Mouse (Mus musculus): Measurements from ENCODE around the gene Styk1. TPM values are rescaled to one million over a fixed set of nuclear protein-coding genes. Genes with fewer than 3 reads are reported as not detected.
"Not testable (repeated sequence)": the region's sequence is repeated elsewhere in the genome, so short reads cannot be mapped to it uniquely, and the experiment has no call there.

Gene Styk1
- polyA plus RNA-seq, 1 experiment, result not detected

DNA sequence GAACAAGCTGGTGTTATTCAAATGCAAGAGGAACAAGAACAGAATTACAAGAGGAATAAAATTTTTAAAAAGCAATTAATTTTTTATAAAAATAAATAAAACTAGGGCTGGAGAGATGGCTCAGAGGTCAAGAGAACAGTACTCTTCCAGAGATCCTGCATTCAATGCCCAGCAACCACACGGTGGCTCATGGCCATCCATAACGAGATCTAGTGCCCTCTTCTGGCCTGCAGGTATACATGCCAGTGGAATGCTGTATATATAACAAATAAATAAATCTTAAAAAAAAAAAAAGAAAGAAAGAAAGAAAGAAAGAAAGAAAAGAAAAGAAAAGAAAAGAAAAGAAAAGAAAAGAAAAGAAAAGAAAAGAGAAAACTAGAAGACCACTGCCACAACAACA lies 63.0 kb downstream of the Styk1 start:
- Histone ChIP-seq H3K27me3 (ENCODE audit: control insufficient read depth, insufficient read depth, low read length, poor library complexity, severe bottlenecking) (no peaks in the 10 kb centered on the region), H3K4me1 (ENCODE audit: control insufficient read depth, insufficient read depth, low read length) (no peaks in the 10 kb centered on the region), H3K9me3 (replicated peaks; ENCODE audit: control insufficient read depth, insufficient read depth, low read length, poor library complexity, severe bottlenecking) (no peaks in the 10 kb centered on the region), H3K9ac (ENCODE audit: low read depth, poor library complexity, severe bottlenecking) (no peak overlapping the region), H3K4me3 (ENCODE audit: low read depth, low read length) (no peak overlapping the region), H3K27ac (ENCODE audit: insufficient read depth, low read length) (no peak overlapping the region), H3K36me3 (ENCODE audit: control insufficient read depth, insufficient read depth, low read length, poor library complexity, severe bottlenecking) (no peaks in the 10 kb centered on the region)
- TF ChIP-seq POLR2A (IDR thresholded peaks at IDR 0.05; ENCODE audit: insufficient read depth, low read length), result no peak
- TF ChIP-seq EP300 (IDR thresholded peaks at IDR 0.05; ENCODE audit: insufficient read depth, low read depth, low read length), result no peak
- TF ChIP-seq CTCF (IDR thresholded peaks at IDR 0.05; ENCODE audit: low read depth, low read length), result peak; percentile 55

DNA sequence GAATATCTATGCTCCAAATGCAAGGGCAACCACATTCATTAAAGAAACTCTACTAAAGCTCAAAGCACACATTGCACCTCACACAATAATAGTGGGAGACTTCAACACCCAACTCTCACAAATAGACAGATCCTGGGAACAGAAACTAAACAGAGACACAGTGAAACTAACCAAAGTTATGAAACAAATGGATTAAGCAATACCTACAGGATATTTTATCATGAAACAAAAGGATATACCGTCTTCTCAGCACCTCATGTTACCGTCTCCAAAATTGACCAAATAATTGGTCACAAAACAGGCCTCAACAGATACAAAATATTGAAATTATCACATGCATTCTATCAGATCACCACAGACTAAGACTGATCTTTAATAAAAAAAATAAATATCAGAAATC lies 75.2 kb downstream of the Styk1 start:
- not testable (repeated sequence) for H3K9ac ChIP-seq (ENCODE audit: low read depth, poor library complexity, severe bottlenecking); H3K27me3 ChIP-seq (ENCODE audit: control insufficient read depth, insufficient read depth, low read length, poor library complexity, severe bottlenecking); H3K36me3 ChIP-seq (ENCODE audit: control insufficient read depth, insufficient read depth, low read length, poor library complexity, severe bottlenecking); H3K4me1 ChIP-seq (ENCODE audit: control insufficient read depth, insufficient read depth, low read length); H3K4me3 ChIP-seq (ENCODE audit: low read depth, low read length); H3K9me3 ChIP-seq (replicated peaks; ENCODE audit: control insufficient read depth, insufficient read depth, low read length, poor library complexity, severe bottlenecking); H3K27ac ChIP-seq (ENCODE audit: insufficient read depth, low read length)

DNA sequence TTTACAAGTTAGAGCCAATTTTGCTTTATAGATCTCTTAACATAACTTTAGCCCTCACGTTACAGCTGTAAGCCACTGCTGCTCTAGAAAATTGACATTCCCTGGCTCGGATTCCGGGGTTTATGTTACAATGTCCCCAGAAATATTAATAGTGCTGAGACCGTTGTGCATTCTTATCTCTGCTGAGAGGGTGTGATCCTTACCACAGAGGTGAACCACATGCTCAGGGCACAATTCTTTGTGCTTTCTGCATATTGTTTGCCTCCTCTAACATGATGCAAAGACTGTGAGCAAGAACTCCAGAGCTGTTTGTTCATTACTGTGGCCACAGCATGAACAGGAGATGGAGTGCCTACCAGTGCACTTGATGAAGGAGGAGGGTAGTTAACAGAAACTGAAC lies 76.7 kb downstream of the Styk1 start:
- Histone ChIP-seq H3K27me3 (ENCODE audit: control insufficient read depth, insufficient read depth, low read length, poor library complexity, severe bottlenecking) (no peaks in the 10 kb centered on the region), H3K36me3 (ENCODE audit: control insufficient read depth, insufficient read depth, low read length, poor library complexity, severe bottlenecking) (no peaks in the 10 kb centered on the region), H3K9ac (ENCODE audit: low read depth, poor library complexity, severe bottlenecking) (no peak overlapping the region), H3K9me3 (replicated peaks; ENCODE audit: control insufficient read depth, insufficient read depth, low read length, poor library complexity, severe bottlenecking) (no peaks in the 10 kb centered on the region), H3K4me1 (ENCODE audit: control insufficient read depth, insufficient read depth, low read length) (no peaks in the 10 kb centered on the region), H3K27ac (ENCODE audit: insufficient read depth, low read length) (no peak overlapping the region), H3K4me3 (ENCODE audit: low read depth, low read length) (no peak overlapping the region)
- TF ChIP-seq POLR2A (IDR thresholded peaks at IDR 0.05; ENCODE audit: insufficient read depth, low read length) (no peak), EP300 (IDR thresholded peaks at IDR 0.05; ENCODE audit: insufficient read depth, low read depth, low read length) (no peak), CTCF (IDR thresholded peaks at IDR 0.05; ENCODE audit: low read depth, low read length) (no peak)

DNA sequence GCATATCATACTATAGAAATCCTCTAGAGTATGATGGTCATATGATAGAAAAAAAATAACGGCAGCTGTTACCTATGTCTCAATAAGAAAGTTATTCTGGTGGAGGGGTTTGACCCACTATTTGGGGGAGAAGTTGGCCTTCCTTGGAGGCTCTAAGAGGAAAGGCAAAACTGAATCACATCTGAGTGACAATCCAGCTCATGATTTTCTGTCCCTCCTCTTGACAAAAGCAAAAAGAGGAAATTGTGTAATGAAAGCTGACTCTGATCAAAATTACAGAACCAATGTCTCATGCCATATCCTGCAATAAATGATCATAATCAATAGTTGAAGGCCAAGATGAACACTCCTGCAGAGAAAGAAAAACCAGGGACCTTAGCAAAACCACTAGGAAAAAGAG lies 81.1 kb downstream of the Styk1 start:
- no peaks in the 10 kb centered on the region for H3K27me3 ChIP-seq (ENCODE audit: control insufficient read depth, insufficient read depth, low read length, poor library complexity, severe bottlenecking)
- H3K4me1 ChIP-seq (ENCODE audit: control insufficient read depth, insufficient read depth, low read length), result no peaks in the 10 kb centered on the region
- H3K9me3 ChIP-seq (replicated peaks; ENCODE audit: control insufficient read depth, insufficient read depth, low read length, poor library complexity, severe bottlenecking), result no peaks in the 10 kb centered on the region
- H3K27ac ChIP-seq (ENCODE audit: insufficient read depth, low read length), result no peak overlapping the region
- no peak overlapping the region for H3K4me3 ChIP-seq (ENCODE audit: low read depth, low read length)
- no peak for TF ChIP-seq EP300 (IDR thresholded peaks at IDR 0.05; ENCODE audit: insufficient read depth, low read depth, low read length)
- no peak for TF ChIP-seq CTCF (IDR thresholded peaks at IDR 0.05; ENCODE audit: low read depth, low read length)
- no peak overlapping the region for H3K9ac ChIP-seq (ENCODE audit: low read depth, poor library complexity, severe bottlenecking)
- no peaks in the 10 kb centered on the region for H3K36me3 ChIP-seq (ENCODE audit: control insufficient read depth, insufficient read depth, low read length, poor library complexity, severe bottlenecking)

DNA sequence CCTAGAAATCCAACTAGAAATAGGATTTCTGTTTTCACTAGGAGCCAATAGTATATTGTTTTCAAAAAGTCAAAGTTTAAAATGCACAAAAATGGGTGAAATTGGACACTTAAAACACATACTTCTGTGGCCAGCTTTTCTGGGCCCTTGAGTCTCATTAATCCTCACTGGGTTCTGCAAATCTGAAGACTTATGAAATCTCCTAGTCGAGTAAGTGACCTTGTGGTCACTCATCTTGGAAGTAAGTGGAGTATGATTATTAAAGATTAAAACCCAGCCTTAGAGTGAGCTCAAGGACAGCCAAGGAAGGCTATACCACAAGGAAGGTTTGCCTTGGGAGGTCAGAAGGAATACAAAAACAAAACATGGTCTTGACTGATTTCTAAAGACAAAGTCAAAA lies 83.1 kb downstream of the Styk1 start:
- Histone ChIP-seq H3K9ac (ENCODE audit: low read depth, poor library complexity, severe bottlenecking) (no peak overlapping the region), H3K9me3 (replicated peaks; ENCODE audit: control insufficient read depth, insufficient read depth, low read length, poor library complexity, severe bottlenecking) (no peaks in the 10 kb centered on the region), H3K4me3 (ENCODE audit: low read depth, low read length) (no peak overlapping the region), H3K36me3 (ENCODE audit: control insufficient read depth, insufficient read depth, low read length, poor library complexity, severe bottlenecking) (no peaks in the 10 kb centered on the region), H3K4me1 (ENCODE audit: control insufficient read depth, insufficient read depth, low read length) (no peaks in the 10 kb centered on the region), H3K27me3 (ENCODE audit: control insufficient read depth, insufficient read depth, low read length, poor library complexity, severe bottlenecking) (no peaks in the 10 kb centered on the region), H3K27ac (ENCODE audit: insufficient read depth, low read length) (no peak overlapping the region)
- TF ChIP-seq POLR2A (IDR thresholded peaks at IDR 0.05; ENCODE audit: insufficient read depth, low read length) (no peak), EP300 (IDR thresholded peaks at IDR 0.05; ENCODE audit: insufficient read depth, low read depth, low read length) (no peak), CTCF (IDR thresholded peaks at IDR 0.05; ENCODE audit: low read depth, low read length) (no peak)

DNA sequence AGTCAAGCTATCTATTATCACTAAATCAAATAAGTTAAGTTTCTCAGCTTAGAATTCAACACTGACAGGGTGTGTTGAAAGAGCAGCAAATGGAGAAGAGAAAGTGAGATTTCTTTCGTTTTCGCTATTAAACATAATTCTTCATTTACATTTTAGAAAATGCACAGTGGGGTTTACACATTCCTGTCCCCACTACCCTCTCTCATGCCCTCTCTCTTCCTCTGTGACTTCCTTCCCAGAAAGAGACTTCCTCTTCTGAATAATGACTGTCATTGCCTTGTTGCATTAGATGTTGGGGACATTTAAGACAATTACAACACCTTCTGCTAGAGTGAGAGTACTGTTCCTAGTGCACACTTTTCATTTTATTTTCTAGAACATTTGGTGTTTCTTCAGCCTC lies 83.8 kb downstream of the Styk1 start:
- Histone ChIP-seq H3K4me1 (ENCODE audit: control insufficient read depth, insufficient read depth, low read length) (no peaks in the 10 kb centered on the region), H3K4me3 (ENCODE audit: low read depth, low read length) (no peak overlapping the region), H3K27me3 (ENCODE audit: control insufficient read depth, insufficient read depth, low read length, poor library complexity, severe bottlenecking) (no peaks in the 10 kb centered on the region), H3K27ac (ENCODE audit: insufficient read depth, low read length) (no peak overlapping the region), H3K36me3 (ENCODE audit: control insufficient read depth, insufficient read depth, low read length, poor library complexity, severe bottlenecking) (no peaks in the 10 kb centered on the region), H3K9ac (ENCODE audit: low read depth, poor library complexity, severe bottlenecking) (no peak overlapping the region), H3K9me3 (replicated peaks; ENCODE audit: control insufficient read depth, insufficient read depth, low read length, poor library complexity, severe bottlenecking) (no peaks in the 10 kb centered on the region)
- TF ChIP-seq POLR2A (IDR thresholded peaks at IDR 0.05; ENCODE audit: insufficient read depth, low read length) (no peak), EP300 (IDR thresholded peaks at IDR 0.05; ENCODE audit: insufficient read depth, low read depth, low read length) (no peak), CTCF (IDR thresholded peaks at IDR 0.05; ENCODE audit: low read depth, low read length) (no peak)

Data from ES-Bruce4 (cell line).